In the genomic region with DNA sequence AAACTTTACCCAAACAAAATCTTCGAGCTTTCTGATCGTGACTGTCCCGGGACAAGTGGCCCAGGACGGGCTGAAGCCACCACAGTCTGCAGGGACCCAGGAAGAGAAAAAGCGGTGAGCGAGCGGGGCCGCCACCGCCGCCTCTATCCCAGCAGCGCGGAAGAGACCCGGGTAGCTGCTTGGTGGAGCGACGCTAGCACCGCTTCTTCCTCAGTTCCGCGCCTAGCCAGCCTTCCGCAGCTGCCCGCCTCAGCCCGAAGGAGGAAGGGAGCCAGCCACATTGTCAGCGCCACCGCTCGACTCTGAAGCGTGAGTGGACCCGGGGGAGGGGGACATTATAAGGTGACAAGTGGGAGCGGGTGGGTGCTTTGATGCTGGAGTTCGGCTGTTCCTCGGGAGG, we compare ENCODE assay signal across 7 mouse cellular contexts. TPM values are rescaled to one million over a fixed set of nuclear protein-coding genes. Genes with fewer than 3 reads are reported as not detected.
DNase-seq lines count a peak whose midpoint lies in the region; TF ChIP-seq lines count a peak whose summit lies in the region.

No protein-coding gene starts in this region.

- no peaks in the 10 kb centered on the region for H3K27me3 ChIP-seq in small intestine, adult 2 months (ENCODE audit: control insufficient read depth, insufficient read depth, low read length)

- DNase-seq in ZHBTc4 (ENCODE audit: low read depth, low spot score): peak; percentile 39
- peak; percentile 24 to 39 for DNase-seq in cerebellum, postnatal 25 days
- DNase-seq in gastrocnemius, adult 2 months: peak; percentile 38
- peak; percentile 76 for DNase-seq in induced T-regulatory cell, adult 2 months (ENCODE audit: low read depth)
- peak; percentile 29 for DNase-seq in left cerebral cortex, postnatal 4 days
- peak; percentile 23 for DNase-seq in mesoderm, embryonic 11.5 days (ENCODE audit: low read depth, low spot score)

- peaks cover 3% of the 10 kb centered on the region for H3K4me1 ChIP-seq in small intestine, adult 2 months (ENCODE audit: control insufficient read depth, insufficient read depth, insufficient read length, low read length)

- peak overlapping the region; percentile 85 for H3K4me3 ChIP-seq in gastrocnemius, adult 2 months
- H3K4me3 ChIP-seq in small intestine, adult 2 months (ENCODE audit: low read depth, low read length): peak overlapping the region; percentile 95

- TF ChIP-seq CTCF in gastrocnemius, adult 2 months (IDR thresholded peaks at IDR 0.05): no peak
- no peak for TF ChIP-seq CTCF in small intestine, adult 2 months (IDR thresholded peaks at IDR 0.05; ENCODE audit: extremely low read depth, insufficient read length, insufficient replicate concordance, low read depth, low read length)

- TF ChIP-seq POLR2A in small intestine, adult 2 months (IDR thresholded peaks at IDR 0.05; ENCODE audit: low read depth, low read length): 0 out of 2 replicates have a peak, but pooled peaks have one; percentile 15

- peak overlapping the region; percentile 92 for H3K27ac ChIP-seq in gastrocnemius, adult 2 months
- H3K27ac ChIP-seq in small intestine, adult 2 months (ENCODE audit: insufficient read depth, low read depth, low read length): no peak overlapping the region; the same call in 1 of the 2 replicates

- H3K36me3 ChIP-seq in small intestine, adult 2 months (ENCODE audit: control insufficient read depth, insufficient read depth, low read length): no peaks in the 10 kb centered on the region; the same call in 1 of the 2 replicates

- WGBS in small intestine, adult 2 months: under 1% methylated on average over 29 of the region's 29 CpGs

- intact Hi-C loops in gastrocnemius, adult 2 months (cut with DNase I): loop anchor here (10.0 kb wide), 1 partner anchor 121 kb away; no protein-coding TSS in a partner anchor
- intact Hi-C loops in left cerebral cortex, postnatal 4 days (cut with DNase I): loop anchor here (10.0 kb wide), 2 partner anchors 71 to 121 kb away; no protein-coding TSS in a partner anchor

RNA-seq across cellular contexts. Expression of a gene that starts 0.4 kb away (rescaled TPM):
- total RNA-seq in gastrocnemius, adult 2 months (2021): 10 to 100 TPM; 12.1 to 27.7 TPM
- total RNA-seq in left cerebral cortex, postnatal 4 days (2021): 100 to 1,000 TPM; 124 to 133 TPM
- polyA plus RNA-seq in small intestine, adult 2 months (2012; rRNA removed): 0.61 and 1.3 TPM in 2 replicates

Comparison
In these comparisons a context has a peak if more than half of its experiments do, and no peak if none do; other contexts are left out.
1. DNase-seq: peak in every context shown above with its lines; median percentile 76 in induced T-regulatory cell, adult 2 months; 39 in ZHBTc4; 38 in gastrocnemius, adult 2 months; 32 in cerebellum, postnatal 25 days; 29 in left cerebral cortex, postnatal 4 days; 23 in mesoderm, embryonic 11.5 days.
2. RNA of a gene that starts 0.4 kb away (total RNA-seq): 124 to 133 TPM in left cerebral cortex, postnatal 4 days; 12.1 to 27.7 TPM in gastrocnemius, adult 2 months; every median in the first group is over 4 times any median in the second.